Mouse (Mus musculus) neural tube, embryonic 12.5 days (tissue): ENCODE results near the gene Cc2d2b. TPM values are rescaled to one million over a fixed set of nuclear protein-coding genes. Genes with fewer than 3 reads are reported as not detected.
A peak's percentile ranks its signal among the peaks of the same experiment; 100 is the strongest.

Experiments used
- ATAC-seq: fragments of 200-750 bp; cut with Nextera tagmentation; 2 replicates; pipeline ENCODE4 v1.8.0; 2017; ENCODE audit warnings: low read depth, mild to moderate bottlenecking, moderate TSS enrichment, moderate library complexity; ENCODE audit not compliant: low FRiP score
- H3K27ac ChIP-seq: fragments of 300-500 bp; sonication (generic); 2 replicates; pipeline ENCODE4 v1.5.1; 2016
- H3K27me3 ChIP-seq: fragments of 300-500 bp; sonication (generic); replicated peaks from 2 replicates; pipeline ENCODE4 v1.6.1; 2016; ENCODE audit warnings: mild to moderate bottlenecking
- H3K36me3 ChIP-seq: fragments of 300-500 bp; sonication (generic); 2 replicates; pipeline ENCODE4 v1.6.1; 2016; ENCODE audit warnings: mild to moderate bottlenecking
- H3K4me1 ChIP-seq: fragments of 300-500 bp; sonication (generic); 2 replicates; pipeline ENCODE4 v1.6.1; 2016
- H3K4me2 ChIP-seq: fragments of 300-500 bp; sonication (generic); replicated peaks from 2 replicates; pipeline ENCODE4 v1.6.1; 2016; ENCODE audit warnings: mild to moderate bottlenecking
- H3K4me3 ChIP-seq: fragments of 300-500 bp; sonication (generic); 2 replicates; pipeline ENCODE4 v1.5.1; 2016
- H3K9ac ChIP-seq: fragments of 300-500 bp; sonication (generic); 2 replicates; pipeline ENCODE4 v1.6.1; 2016; ENCODE audit warnings: mild to moderate bottlenecking
- H3K9me3 ChIP-seq: fragments of 300-500 bp; sonication (generic); 2 replicates; pipeline ENCODE4 v1.6.1; 2016; ENCODE audit warnings: mild to moderate bottlenecking
- WGBS: fragments of 180-500 bp; shearing (Covaris S2); methylation state at CpG from one replicate; pipeline ENCODE4 v1.1.7; 2016; 5-methylcytosine and 5-hydroxymethylcytosine counted together
- polyA plus RNA-seq: library from polyadenylated mRNA; unstranded; fragments of >200 nt; fragmentation: Nextera tagmentation; extraction: Ambion mirVana; gene quantifications from 2 replicates; pipeline ENCODE4 v1.2.1, GENCODE M21; 2016

Gene Cc2d2b
- polyA plus RNA-seq, 1 experiment from 2014 or later = 0.08 TPM

DNA sequence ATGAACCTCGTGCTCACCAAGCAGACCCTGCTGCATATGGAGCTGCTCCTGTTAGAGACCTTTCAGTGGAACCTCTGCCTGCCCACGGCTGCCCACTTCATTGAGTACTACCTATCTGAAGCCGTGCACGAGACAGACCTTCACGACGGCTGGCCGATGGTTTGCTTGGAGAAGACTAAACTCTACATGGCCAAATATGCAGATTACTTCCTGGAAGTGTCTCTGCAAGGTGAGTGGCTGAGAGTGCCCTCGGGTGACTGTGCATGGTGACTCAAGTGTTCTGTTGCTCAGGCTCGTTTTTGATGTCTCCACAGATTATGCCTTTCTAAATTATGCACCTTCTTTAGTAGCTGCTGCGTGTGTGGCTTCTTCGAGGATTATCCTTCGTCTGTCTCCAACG lies 96.2 kb downstream of the Cc2d2b start:
- Histone ChIP-seq H3K9ac (no peak overlapping the region), H3K4me1 (no peaks in the 10 kb centered on the region), H3K27me3 (no peaks in the 10 kb centered on the region), H3K4me2 (no peak overlapping the region), H3K9me3 (no peaks in the 10 kb centered on the region), H3K36me3 (peaks cover 84% of the 10 kb centered on the region), H3K4me3 (no peak overlapping the region), H3K27ac (no peak overlapping the region)
- WGBS = 95% methylated on average over 13 of the region's 13 CpGs
- ATAC-seq = no peak

DNA sequence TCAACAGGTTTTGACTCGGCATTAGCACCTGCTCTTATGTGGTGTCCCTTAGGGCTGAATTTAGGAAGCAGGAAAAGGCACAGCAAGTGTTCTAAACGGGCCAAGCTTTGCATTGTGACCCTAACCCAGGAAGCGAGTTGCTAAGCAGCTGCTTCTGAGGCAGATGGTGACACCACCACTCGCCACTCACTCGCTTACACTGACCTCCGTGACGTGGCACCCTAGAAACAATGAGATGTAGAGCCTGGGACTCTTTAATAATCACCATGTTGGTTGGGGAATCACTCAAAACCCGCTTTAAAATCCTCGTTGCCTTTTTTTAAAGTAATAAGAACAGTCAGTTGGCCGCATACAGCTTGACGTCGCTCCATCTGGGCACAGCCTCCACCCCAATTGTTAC lies 100.8 kb downstream of the Cc2d2b start:
- no peak overlapping the region for H3K27ac ChIP-seq
- no peak overlapping the region for H3K9ac ChIP-seq
- no peaks in the 10 kb centered on the region for H3K9me3 ChIP-seq
- no peaks in the 10 kb centered on the region for H3K4me1 ChIP-seq
- no peaks in the 10 kb centered on the region for H3K27me3 ChIP-seq
- no peak overlapping the region for H3K4me2 ChIP-seq
- WGBS = 87% methylated on average over 12 of the region's 12 CpGs
- H3K4me3 ChIP-seq = no peak overlapping the region
- no peak for ATAC-seq
- H3K36me3 ChIP-seq = peaks cover 60% of the 10 kb centered on the region

DNA sequence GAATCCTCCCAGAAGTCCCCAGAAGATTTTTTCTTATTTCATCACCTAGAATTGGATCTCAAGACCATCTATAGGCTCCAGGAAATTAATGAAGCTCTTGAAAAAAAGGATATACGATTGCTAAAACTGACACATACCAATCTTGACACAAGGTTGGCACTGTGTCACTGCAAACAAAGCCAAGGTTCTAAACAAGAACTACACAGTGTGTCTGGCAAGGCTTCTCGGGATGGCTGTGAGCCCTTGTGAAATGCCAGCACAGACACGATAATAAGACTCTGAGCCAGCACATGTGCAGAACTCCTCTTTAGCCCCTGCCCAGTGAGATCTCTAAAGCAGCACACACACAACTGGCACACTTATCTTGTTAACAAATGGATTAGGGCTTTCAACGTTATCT lies 111.0 kb downstream of the Cc2d2b start:
- no peaks in the 10 kb centered on the region for H3K4me1 ChIP-seq
- 0 out of 2 replicates have a peak, but pooled peaks cover 2% of the 10 kb centered on the region for H3K27me3 ChIP-seq
- no peak overlapping the region for H3K4me2 ChIP-seq
- no peaks in the 10 kb centered on the region for H3K9me3 ChIP-seq
- no peak overlapping the region for H3K4me3 ChIP-seq
- H3K36me3 ChIP-seq = no peaks in the 10 kb centered on the region
- ATAC-seq = no peak
- no peak overlapping the region for H3K9ac ChIP-seq
- no peak overlapping the region for H3K27ac ChIP-seq
- WGBS = 80% methylated on average over 4 of the region's 4 CpGs

DNA sequence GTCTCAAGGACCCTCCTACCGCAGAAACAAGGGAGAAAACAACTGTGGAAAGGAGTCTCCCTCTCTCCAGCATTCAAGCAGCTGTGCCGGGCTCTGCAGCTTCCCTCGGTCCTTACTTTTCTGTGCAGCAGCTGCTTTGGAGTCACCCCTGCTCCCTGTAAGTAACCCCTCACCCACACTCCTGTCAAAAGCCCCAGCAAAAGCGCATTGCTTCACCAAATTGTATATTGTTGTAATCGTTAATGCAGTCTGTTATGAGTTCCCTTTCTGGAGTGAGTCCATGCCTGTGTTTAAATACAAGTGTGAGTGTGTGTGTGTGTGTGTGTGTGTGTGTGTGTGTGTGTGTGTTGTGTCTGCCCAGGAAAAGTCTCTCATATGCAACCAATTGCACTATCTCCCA lies 119.7 kb downstream of the Cc2d2b start:
- WGBS = 42% methylated on average over 5 of the region's 5 CpGs
- Histone ChIP-seq H3K9me3 (no peaks in the 10 kb centered on the region), H3K4me3 (no peak overlapping the region), H3K36me3 (no peaks in the 10 kb centered on the region), H3K4me1 (no peaks in the 10 kb centered on the region), H3K4me2 (no peak overlapping the region), H3K27ac (no peak overlapping the region), H3K9ac (no peak overlapping the region), H3K27me3 (peaks cover 22% of the 10 kb centered on the region; the same call in 1 of the 2 replicates)
- no peak for ATAC-seq

DNA sequence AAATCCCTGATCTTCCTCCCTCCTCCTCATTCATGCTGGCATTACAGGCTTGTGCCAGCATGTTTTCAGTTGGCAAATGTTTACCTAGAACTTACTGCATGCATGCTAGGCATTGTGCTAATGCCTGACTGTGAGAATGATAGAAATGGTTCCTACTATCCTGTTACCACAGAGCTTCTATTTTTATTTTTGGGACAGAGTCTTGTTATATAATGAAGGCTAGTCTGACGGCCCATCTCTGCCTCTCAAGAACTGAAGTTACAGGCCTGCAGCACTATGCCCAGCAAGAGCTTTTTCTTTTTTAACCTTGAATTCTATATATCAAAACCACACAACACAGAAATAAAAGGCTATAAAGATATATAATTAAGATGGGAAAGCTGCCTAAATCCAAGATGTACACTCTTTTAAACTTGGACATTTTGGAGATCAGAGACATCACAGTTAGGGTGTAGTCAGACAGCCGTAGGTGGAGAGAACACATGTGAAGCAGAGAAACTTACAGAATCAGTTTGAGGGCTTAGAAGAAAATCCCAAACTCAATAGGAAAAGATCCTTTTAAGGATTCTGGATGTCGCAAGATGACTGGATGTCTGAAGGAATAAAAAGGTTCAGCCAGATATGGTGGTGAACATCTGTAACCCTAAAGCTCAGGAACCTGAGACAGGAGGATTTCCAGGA lies 121.0 kb downstream of the Cc2d2b start:
- WGBS = 90% methylated on average over 3 of the region's 3 CpGs
- no peaks in the 10 kb centered on the region for H3K9me3 ChIP-seq
- H3K4me1 ChIP-seq = no peaks in the 10 kb centered on the region
- H3K4me3 ChIP-seq = no peak overlapping the region
- H3K9ac ChIP-seq = no peak overlapping the region
- no peak overlapping the region for H3K27ac ChIP-seq
- ATAC-seq = no peak
- H3K4me2 ChIP-seq = no peak overlapping the region
- H3K27me3 ChIP-seq = peaks cover 21% of the 10 kb centered on the region
- no peaks in the 10 kb centered on the region for H3K36me3 ChIP-seq

DNA sequence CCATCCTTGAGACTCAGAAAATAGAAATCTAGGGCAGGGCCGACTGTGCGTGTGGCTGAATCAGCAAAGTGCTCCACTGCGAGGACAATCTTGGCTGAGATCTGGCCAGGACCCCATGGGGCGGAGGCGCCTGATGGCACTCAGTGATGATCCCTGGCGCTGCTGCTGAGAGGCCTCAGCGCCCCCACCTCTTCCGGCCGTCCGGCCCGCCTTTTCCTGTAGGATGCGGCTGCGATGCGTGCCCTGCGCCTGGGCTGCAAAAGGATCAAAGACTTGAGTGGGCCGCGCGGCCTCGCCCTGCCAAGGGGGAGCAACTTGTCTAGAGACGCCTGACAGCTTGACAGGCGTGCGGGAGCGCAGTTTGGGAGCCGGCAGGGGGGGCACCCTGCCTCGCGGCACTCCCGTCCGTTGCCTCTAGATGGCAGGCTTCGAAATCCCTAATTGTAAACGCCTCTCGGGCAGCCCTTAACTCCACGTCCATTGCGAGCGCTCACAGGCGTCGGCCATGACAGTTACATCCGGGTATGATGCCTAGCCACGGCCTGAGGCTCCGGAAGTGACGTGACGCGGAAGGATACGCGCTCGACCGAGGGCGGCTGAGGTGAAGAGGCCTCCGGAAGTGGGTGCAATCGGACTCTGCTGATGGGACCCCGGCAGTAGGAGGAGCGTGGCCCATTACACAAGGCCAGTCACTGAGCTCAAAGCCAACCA lies 124.6 kb downstream of the Cc2d2b start:
- peak overlapping the region; percentile 64 for H3K4me2 ChIP-seq
- H3K27me3 ChIP-seq = peaks cover 42% of the 10 kb centered on the region
- H3K36me3 ChIP-seq = no peaks in the 10 kb centered on the region
- H3K9me3 ChIP-seq = no peaks in the 10 kb centered on the region
- no peaks in the 10 kb centered on the region for H3K4me1 ChIP-seq
- peak; percentile 99 for ATAC-seq
- WGBS = 3% methylated on average over 51 of the region's 51 CpGs
- peak overlapping the region; percentile 46 for H3K4me3 ChIP-seq
- peak overlapping the region; percentile 74 for H3K27ac ChIP-seq
- peak overlapping the region; percentile 60 for H3K9ac ChIP-seq

Other genes with a start within 250 kb of the Cc2d2b start
- gene Sorbs1, start 235.0 kb upstream of the Cc2d2b start, polyA plus RNA-seq = 95.6 and 107 TPM in 2 replicates
- 76.2 and 77.5 TPM in 2 replicates for gene Aldh18a1, start 160.3 kb upstream of the Cc2d2b start, polyA plus RNA-seq
- gene Tctn3, start 136.5 kb upstream of the Cc2d2b start, polyA plus RNA-seq = 11.1 and 11.7 TPM in 2 replicates
- 8.7 and 10.4 TPM in 2 replicates for gene Entpd1, start 136.4 kb upstream of the Cc2d2b start, polyA plus RNA-seq
- gene Ccnj, start 82.5 kb downstream of the Cc2d2b start, polyA plus RNA-seq = 28.2 and 35.1 TPM in 2 replicates
- 9.7 and 11.9 TPM in 2 replicates for gene Zfp518a, start 146.0 kb downstream of the Cc2d2b start, polyA plus RNA-seq
- gene Blnk, start 245.8 kb downstream of the Cc2d2b start, polyA plus RNA-seq = 0.58 and 0.64 TPM in 2 replicates